In genomic region chr11:57014396-57014795, GRCm38 (mm10) we compare ENCODE assay signal across 23 mouse cellular contexts. TPM values are rescaled to one million over a fixed set of nuclear protein-coding genes. Genes with fewer than 3 reads are reported as not detected.
DNase-seq lines count a peak whose midpoint lies in the region; ATAC-seq and TF ChIP-seq lines count a peak whose summit lies in the region.
"Had no signal": no experiment of that assay in that cellular context is flagged by ENCODE, and none has a peak within 500 bp of the region (broad histone marks: within the 10 kb centered on the region; RNA-seq: fewer than 3 reads in every experiment).

No protein-coding gene starts in this region.

- ATAC-seq in embryonic facial prominence, embryonic 14.5 days (ENCODE audit: low read depth): no peak
- no peak for ATAC-seq in kidney, postnatal 0 days (replicated peaks; ENCODE audit: low FRiP score, low read depth)
- ATAC-seq in hindbrain, embryonic 16.5 days: no peak
- ATAC-seq in neural tube, embryonic 13.5 days (ENCODE audit: low read depth): no peak
- no peak for ATAC-seq in liver, embryonic 12.5 days
- ATAC-seq: Patski had no signal

- H3K27ac ChIP-seq in embryonic facial prominence, embryonic 14.5 days (replicated peaks; ENCODE audit: low read depth, low read length): no peak overlapping the region
- no peak overlapping the region for H3K27ac ChIP-seq in embryonic facial prominence, embryonic 10.5 days (replicated peaks)
- H3K27ac ChIP-seq in kidney, postnatal 0 days: no peak overlapping the region
- no peak overlapping the region for H3K27ac ChIP-seq in hindbrain, embryonic 16.5 days (ENCODE audit: low read depth, low read length)
- no peak overlapping the region for H3K27ac ChIP-seq in neural tube, embryonic 13.5 days (replicated peaks)
- H3K27ac ChIP-seq in liver, embryonic 12.5 days: no peak overlapping the region
- H3K27ac ChIP-seq: embryonic facial prominence, embryonic 15.5 days had no signal

- WGBS in embryonic facial prominence, embryonic 14.5 days: 48% methylated on average over 6 of the region's 6 CpGs
- 77% methylated on average over 6 of the region's 6 CpGs for WGBS in embryonic facial prominence, embryonic 10.5 days
- 60% methylated on average over 6 of the region's 6 CpGs for WGBS in kidney, postnatal 0 days
- 60% methylated on average over 6 of the region's 6 CpGs for WGBS in hindbrain, embryonic 16.5 days
- 73% methylated on average over 6 of the region's 6 CpGs for WGBS in neural tube, embryonic 13.5 days
- 51% methylated on average over 6 of the region's 6 CpGs for WGBS in liver, embryonic 12.5 days (ENCODE audit: insufficient replicate concordance)

- H3K36me3 ChIP-seq in embryonic facial prominence, embryonic 14.5 days (ENCODE audit: control insufficient read depth, insufficient read depth, low read length): no peaks in the 10 kb centered on the region
- no peaks in the 10 kb centered on the region for H3K36me3 ChIP-seq in embryonic facial prominence, embryonic 10.5 days (replicated peaks)
- H3K36me3 ChIP-seq in kidney, postnatal 0 days (ENCODE audit: insufficient read depth, low read length): no peaks in the 10 kb centered on the region
- H3K36me3 ChIP-seq in hindbrain, embryonic 16.5 days (ENCODE audit: control insufficient read depth, insufficient read depth, low read length): no peaks in the 10 kb centered on the region
- H3K36me3 ChIP-seq in neural tube, embryonic 13.5 days: 0 out of 2 replicates have a peak, but pooled peaks cover 4% of the 10 kb centered on the region
- no peaks in the 10 kb centered on the region for H3K36me3 ChIP-seq in liver, embryonic 12.5 days
- H3K36me3 ChIP-seq: embryonic facial prominence, embryonic 15.5 days had no signal

- no peak overlapping the region for H3K9ac ChIP-seq in embryonic facial prominence, embryonic 14.5 days (ENCODE audit: low read depth, low read length)
- no peak overlapping the region for H3K9ac ChIP-seq in kidney, postnatal 0 days (ENCODE audit: low read depth, low read length)
- no peak overlapping the region for H3K9ac ChIP-seq in hindbrain, embryonic 16.5 days (ENCODE audit: low read depth, low read length)
- H3K9ac ChIP-seq in neural tube, embryonic 13.5 days: no peak overlapping the region
- H3K9ac ChIP-seq in liver, embryonic 12.5 days: no peak overlapping the region
- H3K9ac ChIP-seq: embryonic facial prominence, embryonic 15.5 days had no signal

- no peak overlapping the region for H3K4me3 ChIP-seq in embryonic facial prominence, embryonic 14.5 days (ENCODE audit: low read depth, low read length)
- H3K4me3 ChIP-seq in embryonic facial prominence, embryonic 10.5 days: no peak overlapping the region
- no peak overlapping the region for H3K4me3 ChIP-seq in kidney, postnatal 0 days (replicated peaks; ENCODE audit: low read depth, low read length)
- H3K4me3 ChIP-seq in hindbrain, embryonic 16.5 days (ENCODE audit: low read length): peak overlapping the region; percentile 51
- H3K4me3 ChIP-seq in neural tube, embryonic 13.5 days: peak overlapping the region; percentile 43
- H3K4me3 ChIP-seq in liver, embryonic 12.5 days: no peak overlapping the region
- H3K4me3 ChIP-seq: embryonic facial prominence, embryonic 15.5 days had no signal

- H3K9me3 ChIP-seq in embryonic facial prominence, embryonic 14.5 days (ENCODE audit: control insufficient read depth, low read length): no peaks in the 10 kb centered on the region
- H3K9me3 ChIP-seq in embryonic facial prominence, embryonic 10.5 days: no peaks in the 10 kb centered on the region
- H3K9me3 ChIP-seq in kidney, postnatal 0 days (replicated peaks; ENCODE audit: low read length): no peaks in the 10 kb centered on the region
- no peaks in the 10 kb centered on the region for H3K9me3 ChIP-seq in hindbrain, embryonic 16.5 days (ENCODE audit: control insufficient read depth, low read length)
- no peaks in the 10 kb centered on the region for H3K9me3 ChIP-seq in neural tube, embryonic 13.5 days
- H3K9me3 ChIP-seq in liver, embryonic 12.5 days (replicated peaks): no peaks in the 10 kb centered on the region
- H3K9me3 ChIP-seq: embryonic facial prominence, embryonic 15.5 days had no signal

- no peak overlapping the region for H3K4me2 ChIP-seq in embryonic facial prominence, embryonic 14.5 days (ENCODE audit: low read depth, low read length)
- no peak overlapping the region for H3K4me2 ChIP-seq in kidney, postnatal 0 days (ENCODE audit: low read length)
- H3K4me2 ChIP-seq in hindbrain, embryonic 16.5 days (ENCODE audit: low read length): peak overlapping the region; percentile 62
- peak overlapping the region; percentile 59 for H3K4me2 ChIP-seq in neural tube, embryonic 13.5 days
- no peak overlapping the region for H3K4me2 ChIP-seq in liver, embryonic 12.5 days
- H3K4me2 ChIP-seq: embryonic facial prominence, embryonic 15.5 days; liver, embryonic 11.5 days had no signal

- TF ChIP-seq CTCF in kidney, postnatal 0 days (IDR thresholded peaks at IDR 0.05; ENCODE audit: low read depth): no peak

- intact Hi-C loops in left cerebral cortex, postnatal 4 days (cut with DNase I): loop anchor here (5.0 kb wide), 1 partner anchor 867 kb away; no protein-coding TSS in a partner anchor

- peaks cover 3% of the 10 kb centered on the region; the same call in 1 of the 2 replicates for H3K4me1 ChIP-seq in embryonic facial prominence, embryonic 14.5 days (ENCODE audit: control insufficient read depth, insufficient read depth, low read length)
- peaks cover 36% of the 10 kb centered on the region for H3K4me1 ChIP-seq in embryonic facial prominence, embryonic 10.5 days
- H3K4me1 ChIP-seq in kidney, postnatal 0 days (replicated peaks; ENCODE audit: insufficient read depth, low read length): no peaks in the 10 kb centered on the region
- peaks cover 11% of the 10 kb centered on the region for H3K4me1 ChIP-seq in hindbrain, embryonic 16.5 days (ENCODE audit: control insufficient read depth, insufficient read depth, low read depth, low read length)
- H3K4me1 ChIP-seq in neural tube, embryonic 13.5 days (replicated peaks): peaks cover 37% of the 10 kb centered on the region
- H3K4me1 ChIP-seq in liver, embryonic 12.5 days: no peaks in the 10 kb centered on the region

- DNase-seq in embryonic facial prominence, embryonic 14.5 days (ENCODE audit: low spot score): peak; percentile 56
- DNase-seq in embryonic facial prominence, embryonic 10.5 days (ENCODE audit: low spot score): no peak
- peak; percentile 15 for DNase-seq in kidney, postnatal 0 days (ENCODE audit: low spot score)
- no peak for DNase-seq in kidney, adult 8-10 months
- DNase-seq in left cerebral cortex, postnatal 4 days: no peak
- DNase-seq: adrenal gland, postnatal 25 days; cerebellum, adult 11 months; cerebellum, postnatal 10 days; gastrocnemius, postnatal 36 days; kidney, adult 11 months; kidney, postnatal 10 days; lung, adult 2 months; lung, postnatal 36 days; right cerebral cortex, postnatal 14 days; spleen, adult 18-20 months; thymus, postnatal 4 days had no signal

- peaks cover 6% of the 10 kb centered on the region; the same call in 1 of the 2 replicates for H3K27me3 ChIP-seq in embryonic facial prominence, embryonic 14.5 days (replicated peaks; ENCODE audit: control insufficient read depth, insufficient read depth, low read length)
- H3K27me3 ChIP-seq in embryonic facial prominence, embryonic 10.5 days (replicated peaks; ENCODE audit: low read depth, poor library complexity, severe bottlenecking): peaks cover 40% of the 10 kb centered on the region
- H3K27me3 ChIP-seq in kidney, postnatal 0 days (ENCODE audit: insufficient read depth, low read length): no peaks in the 10 kb centered on the region
- H3K27me3 ChIP-seq in hindbrain, embryonic 16.5 days (replicated peaks; ENCODE audit: control insufficient read depth, insufficient read depth, low read length): no peaks in the 10 kb centered on the region
- no peaks in the 10 kb centered on the region for H3K27me3 ChIP-seq in neural tube, embryonic 13.5 days
- H3K27me3 ChIP-seq in liver, embryonic 12.5 days (replicated peaks): peaks cover 38% of the 10 kb centered on the region
- H3K27me3 ChIP-seq: Patski had no signal

RNA-seq across cellular contexts. Expression of gene Gria1, which starts 3.2 kb away (rescaled TPM):
- 2.5 and 3.7 TPM in 2 replicates for polyA plus RNA-seq in embryonic facial prominence, embryonic 14.5 days (2014; fragmentation: Nextera tagmentation; extraction: Ambion mirVana)
- 1.1 and 1.3 TPM in 2 replicates for polyA plus RNA-seq in embryonic facial prominence, embryonic 10.5 days (2016; fragmentation: Nextera tagmentation; extraction: Ambion mirVana)
- 1.2 and 2.0 TPM in 2 replicates for polyA plus RNA-seq in kidney, postnatal 0 days (2015; fragmentation: Nextera tagmentation; extraction: Ambion mirVana)
- 47.7 and 48.8 TPM in 2 replicates for polyA plus RNA-seq in hindbrain, embryonic 16.5 days (2015; fragmentation: Nextera tagmentation; extraction: Ambion mirVana)
- 23.3 and 28.1 TPM in 2 replicates for polyA plus RNA-seq in neural tube, embryonic 13.5 days (2015; fragmentation: Nextera tagmentation; extraction: Ambion mirVana)
- polyA plus RNA-seq in liver, embryonic 12.5 days (2016; fragmentation: Nextera tagmentation; extraction: Ambion mirVana): 0.07 and 0.42 TPM in 2 replicates
- total RNA-seq in left cerebral cortex, postnatal 4 days (2021): 100 to 1,000 TPM; 146 to 178 TPM
- total RNA-seq: megakaryocyte-erythroid progenitor cell, adult 5-6 weeks had no signal

Comparison
In these comparisons a context has a peak if more than half of its experiments do, and no peak if none do; other contexts are left out.
1. DNase-seq: peak in embryonic facial prominence, embryonic 14.5 days (single experiment) and kidney, postnatal 0 days (single experiment); none in embryonic facial prominence, embryonic 10.5 days (single experiment), kidney, adult 8-10 months (0 of 2) and left cerebral cortex, postnatal 4 days (single experiment).
2. H3K4me2 ChIP-seq: peak in hindbrain, embryonic 16.5 days (single experiment) and neural tube, embryonic 13.5 days (single experiment); none in embryonic facial prominence, embryonic 14.5 days (single experiment), kidney, postnatal 0 days (single experiment) and liver, embryonic 12.5 days (single experiment).
3. H3K4me3 ChIP-seq: peak in hindbrain, embryonic 16.5 days (single experiment) and neural tube, embryonic 13.5 days (single experiment); none in embryonic facial prominence, embryonic 14.5 days (single experiment), embryonic facial prominence, embryonic 10.5 days (single experiment), kidney, postnatal 0 days (single experiment) and liver, embryonic 12.5 days (single experiment).